8 mouse cellular contexts compared by ENCODE assay signal in the genomic region with DNA sequence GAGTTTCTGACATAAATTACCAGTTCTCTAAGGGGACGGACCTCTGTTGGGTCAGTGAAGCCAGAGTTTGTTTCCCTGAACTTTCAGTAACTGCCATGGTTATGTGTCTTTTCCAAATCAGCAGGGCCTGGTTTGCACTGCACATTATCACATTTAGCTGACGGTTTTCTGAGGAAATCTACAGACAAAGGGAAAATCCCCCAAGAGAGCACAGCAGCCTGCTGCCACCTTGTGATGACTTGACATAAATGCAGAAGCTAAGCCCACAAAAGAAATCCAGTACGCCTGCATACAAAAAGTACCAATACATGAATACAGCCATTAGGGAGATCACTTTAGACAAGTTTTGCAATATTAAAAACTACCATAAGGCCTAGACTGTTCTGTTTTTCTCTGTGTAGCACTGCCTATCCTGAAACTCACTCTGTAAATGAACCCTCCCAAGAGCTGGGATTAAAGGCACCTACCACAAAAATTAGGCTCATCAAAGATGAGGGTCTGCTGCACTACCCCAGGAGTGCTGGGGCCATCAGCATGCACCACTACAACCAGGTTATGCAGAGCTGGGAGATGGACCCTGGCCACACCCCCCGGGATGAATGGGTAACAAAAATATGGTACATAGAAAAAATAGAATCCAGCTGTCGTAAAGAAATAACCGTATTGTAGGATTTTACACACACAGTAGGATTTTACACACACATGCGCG. TPM values are rescaled to one million over a fixed set of nuclear protein-coding genes. Genes with fewer than 3 reads are reported as not detected.
A peak's percentile ranks its signal among the peaks of the same experiment; 100 is the strongest.
DNase-seq lines count a peak whose midpoint lies in the region; ATAC-seq and TF ChIP-seq lines count a peak whose summit lies in the region.
"Had no signal": no experiment of that assay in that cellular context is flagged by ENCODE, and none has a peak within 500 bp of the region (broad histone marks: within the 10 kb centered on the region; RNA-seq: fewer than 3 reads in every experiment).

No protein-coding gene starts in this region.

- no peak overlapping the region for H3K4me3 ChIP-seq in lung, postnatal 0 days (ENCODE audit: low read depth, low read length)
- H3K4me3 ChIP-seq in lung, adult 2 months (replicated peaks; ENCODE audit: extremely low read depth, low read depth, low read length) = no peak overlapping the region
- no peak overlapping the region for H3K4me3 ChIP-seq in hindbrain, embryonic 15.5 days
- no peak overlapping the region for H3K4me3 ChIP-seq in stomach, postnatal 0 days (ENCODE audit: low read depth, low read length)

- TF ChIP-seq EP300 in lung, postnatal 0 days (IDR thresholded peaks at IDR 0.05) = no peak
- TF ChIP-seq EP300 in stomach, postnatal 0 days (optimal IDR thresholded peaks at IDR 0.05) = no peak

- WGBS in lung, postnatal 0 days = 83% methylated on average over 8 of the region's 8 CpGs
- WGBS in lung, adult 2 months = 89% methylated on average over 8 of the region's 8 CpGs
- whole genome bisulfite sequencing in hindbrain, embryonic 15.5 days = 77% methylated on average over 8 of the region's 8 CpGs
- WGBS in stomach, postnatal 0 days = 76% methylated on average over 8 of the region's 8 CpGs

- no peak overlapping the region for H3K9ac ChIP-seq in lung, postnatal 0 days (replicated peaks; ENCODE audit: low read depth)
- H3K9ac ChIP-seq in hindbrain, embryonic 15.5 days = 0 out of 2 replicates have a peak overlapping the region, but pooled peaks have one; percentile 13
- no peak overlapping the region for H3K9ac ChIP-seq in stomach, postnatal 0 days (ENCODE audit: low read length)

- intact Hi-C loops in left cerebral cortex, postnatal 4 days (cut with DNase I) = loop anchor here (5.0 kb wide), 2 partner anchors 100 to 190 kb away; no protein-coding TSS in a partner anchor

- DNase-seq in lung, postnatal 0 days (ENCODE audit: low spot score) = peak; percentile 40
- DNase-seq in lung, adult 2 months = no peak
- DNase-seq in cerebellum, adult 9-11 months = peak; percentile 6
- peak; percentile 20 for DNase-seq in left cerebral cortex, postnatal 4 days
- DNase-seq in stomach, postnatal 0 days (ENCODE audit: low spot score) = peak; percentile 19
- DNase-seq in thymus, postnatal 14 days = no peak

- no peaks in the 10 kb centered on the region for H3K27me3 ChIP-seq in lung, postnatal 0 days (replicated peaks; ENCODE audit: insufficient read depth, low read length)
- no peaks in the 10 kb centered on the region for H3K27me3 ChIP-seq in hindbrain, embryonic 15.5 days
- H3K27me3 ChIP-seq in stomach, postnatal 0 days (ENCODE audit: control insufficient read depth, insufficient read depth, low read length) = no peaks in the 10 kb centered on the region

- no peak for ATAC-seq in lung, postnatal 0 days
- peak; percentile 68; the same call in 1 of the 2 replicates for ATAC-seq in hindbrain, embryonic 15.5 days (ENCODE audit: low FRiP score, low read depth)
- no peak for ATAC-seq in stomach, postnatal 0 days (ENCODE audit: low FRiP score, low TSS enrichment)

- H3K27ac ChIP-seq in lung, postnatal 0 days (ENCODE audit: low read length) = no peak overlapping the region
- H3K27ac ChIP-seq in hindbrain, embryonic 15.5 days (replicated peaks) = peak overlapping the region; percentile 53
- H3K27ac ChIP-seq in stomach, postnatal 0 days (replicated peaks) = no peak overlapping the region

- no peaks in the 10 kb centered on the region for H3K4me1 ChIP-seq in lung, postnatal 0 days (ENCODE audit: insufficient read depth, low read depth, low read length)
- H3K4me1 ChIP-seq in lung, adult 2 months (ENCODE audit: control insufficient read depth, insufficient read depth, low read length) = no peaks in the 10 kb centered on the region
- no peaks in the 10 kb centered on the region for H3K4me1 ChIP-seq in hindbrain, embryonic 15.5 days (replicated peaks)
- H3K4me1 ChIP-seq in stomach, postnatal 0 days (replicated peaks; ENCODE audit: control insufficient read depth, insufficient read depth) = no peaks in the 10 kb centered on the region

- peaks cover 5% of the 10 kb centered on the region; the same call in 1 of the 2 replicates for H3K36me3 ChIP-seq in lung, postnatal 0 days (ENCODE audit: insufficient read depth, low read length)
- H3K36me3 ChIP-seq in hindbrain, embryonic 15.5 days = 0 out of 2 replicates have a peak, but pooled peaks cover 6% of the 10 kb centered on the region
- H3K36me3 ChIP-seq in stomach, postnatal 0 days (ENCODE audit: control insufficient read depth, insufficient read depth, low read length) = peaks cover 6% of the 10 kb centered on the region; the same call in 1 of the 2 replicates

- H3K4me2 ChIP-seq in lung, postnatal 0 days (replicated peaks; ENCODE audit: low read depth, low read length) = no peak overlapping the region
- no peak overlapping the region for H3K4me2 ChIP-seq in hindbrain, embryonic 15.5 days
- no peak overlapping the region for H3K4me2 ChIP-seq in stomach, postnatal 0 days (replicated peaks; ENCODE audit: low read depth)

- peak; percentile 67 for TF ChIP-seq CTCF in lung, postnatal 0 days (IDR thresholded peaks at IDR 0.05)
- no peak for TF ChIP-seq CTCF in lung, adult 2 months (IDR thresholded peaks at IDR 0.05; ENCODE audit: insufficient read depth, low read length)
- peak; percentile 82 for TF ChIP-seq CTCF in stomach, postnatal 0 days (IDR thresholded peaks at IDR 0.05; ENCODE audit: low read depth)

- TF ChIP-seq POLR2A in lung, adult 2 months (IDR thresholded peaks at IDR 0.05; ENCODE audit: borderline replicate concordance, extremely low read depth, low read depth, low read length) = no peak

- no peaks in the 10 kb centered on the region for H3K9me3 ChIP-seq in lung, postnatal 0 days (ENCODE audit: low read length)
- no peaks in the 10 kb centered on the region for H3K9me3 ChIP-seq in hindbrain, embryonic 15.5 days
- H3K9me3 ChIP-seq in stomach, postnatal 0 days (ENCODE audit: control insufficient read depth, low read length) = no peaks in the 10 kb centered on the region

RNA-seq across cellular contexts. Expression of a gene that starts 11.4 kb away (rescaled TPM):
- polyA plus RNA-seq in lung, postnatal 0 days (2015; fragmentation: Nextera tagmentation; extraction: Ambion mirVana) = not detected in 2 replicates
- not detected in 2 replicates for polyA plus RNA-seq in lung, adult 2 months (2012; rRNA removed)
- 0.18 TPM in 1 of 2 replicates, not detected in the other for polyA plus RNA-seq in hindbrain, embryonic 15.5 days (2015; fragmentation: Nextera tagmentation; extraction: Ambion mirVana)
- total RNA-seq in left cerebral cortex, postnatal 4 days (2021) = not detected
- 0.15 TPM in 1 of 2 replicates, not detected in the other for polyA plus RNA-seq in stomach, postnatal 0 days (2015; fragmentation: Nextera tagmentation; extraction: Ambion mirVana)
- total RNA-seq: liver, adult 2 months had no signal
- polyA plus RNA-seq: liver, adult 2 months had no signal

RNA-seq across cellular contexts. Expression of a gene that starts 18.3 kb away (rescaled TPM):
- 20.4 and 20.9 TPM in 2 replicates for polyA plus RNA-seq in lung, postnatal 0 days (2015; fragmentation: Nextera tagmentation; extraction: Ambion mirVana)
- 8.0 and 15.7 TPM in 2 replicates for polyA plus RNA-seq in lung, adult 2 months (2012; rRNA removed)
- polyA plus RNA-seq in hindbrain, embryonic 15.5 days (2015; fragmentation: Nextera tagmentation; extraction: Ambion mirVana) = 25.9 and 29.2 TPM in 2 replicates
- 10 to 100 TPM in 1 of 2 experiments, 1 to 10 TPM in 1; 9.7 to 11.3 TPM for total RNA-seq in left cerebral cortex, postnatal 4 days (2021)
- 31.2 and 33.1 TPM in 2 replicates for polyA plus RNA-seq in stomach, postnatal 0 days (2015; fragmentation: Nextera tagmentation; extraction: Ambion mirVana)

Comparison
In these comparisons a context has a peak if more than half of its experiments do, and no peak if none do; other contexts are left out.
1. DNase-seq: peak in lung, postnatal 0 days (single experiment), cerebellum, adult 9-11 months (single experiment), left cerebral cortex, postnatal 4 days (single experiment) and stomach, postnatal 0 days (single experiment); none in lung, adult 2 months (single experiment) and thymus, postnatal 14 days (single experiment).